Mouse (Mus musculus) neutrophil, adult 5-6 weeks (primary cell): ENCODE measurements around the gene Smarca4. TPM values are rescaled to one million over a fixed set of nuclear protein-coding genes. Genes with fewer than 3 reads are reported as not detected.
"Not testable (repeated sequence)": the region's sequence is repeated elsewhere in the genome, so short reads cannot be mapped to it uniquely, and the experiment has no call there.

Source experiments
- ATAC-seq: fragments of 151-379, 151-347 bp; 2 replicates; pipeline ENCODE4 v1.8.0; 2017; ENCODE audit warnings: mild to moderate bottlenecking, moderate TSS enrichment; ENCODE audit not compliant: insufficient number of reproducible peaks, poor library complexity, low FRiP score, severe bottlenecking; ENCODE audit errors: extremely low read depth
- total RNA-seq: library from RNA; stranded (forward); fragments of 200-1000 nt; gene quantifications from 2 replicates; pipeline ENCODE4 v1.2.3, GENCODE M21; 2017

The Smarca4 gene
- total RNA-seq, 1 experiment from 2014 or later = 70.4 TPM

DNA sequence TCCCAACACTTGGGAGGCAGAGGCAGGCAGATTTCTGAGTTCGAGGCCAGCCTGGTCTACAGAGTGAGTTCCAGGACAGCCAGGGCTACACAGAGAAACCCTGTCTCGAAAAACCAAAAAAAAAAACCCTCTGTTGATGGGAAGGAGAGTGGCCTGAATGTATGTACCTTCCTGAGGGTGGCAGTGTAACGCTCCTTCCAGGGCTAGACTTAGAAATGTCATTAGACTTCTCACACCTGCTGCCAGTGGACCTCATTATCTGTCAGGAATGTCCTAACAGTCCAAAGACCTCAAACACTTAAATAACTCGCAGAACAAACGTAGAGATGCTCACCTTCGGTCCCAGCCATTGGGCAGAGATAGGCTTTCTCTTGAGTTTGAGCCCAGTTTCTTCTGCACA lies 83.3 kb downstream of the Smarca4 start:
- ATAC-seq = not testable (repeated sequence)

DNA sequence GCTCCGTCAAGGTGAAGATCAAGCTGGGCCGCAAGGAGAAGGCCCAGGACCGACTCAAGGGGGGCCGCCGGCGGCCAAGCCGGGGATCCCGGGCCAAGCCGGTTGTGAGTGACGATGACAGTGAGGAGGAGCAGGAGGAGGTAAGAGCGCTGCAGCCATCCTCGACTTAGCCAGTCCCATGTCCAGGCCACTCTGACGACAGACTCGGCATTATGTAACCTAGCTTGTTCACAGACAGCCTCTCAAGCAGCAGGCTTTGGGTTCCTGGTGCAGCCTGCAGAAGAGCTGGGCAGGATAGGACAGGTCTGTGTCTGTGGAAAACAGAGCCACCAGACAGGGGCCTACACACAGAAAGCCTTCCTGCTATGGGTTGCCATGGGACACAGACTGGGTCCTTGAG lies 85.1 kb downstream of the Smarca4 start:
- ATAC-seq = no peak

DNA sequence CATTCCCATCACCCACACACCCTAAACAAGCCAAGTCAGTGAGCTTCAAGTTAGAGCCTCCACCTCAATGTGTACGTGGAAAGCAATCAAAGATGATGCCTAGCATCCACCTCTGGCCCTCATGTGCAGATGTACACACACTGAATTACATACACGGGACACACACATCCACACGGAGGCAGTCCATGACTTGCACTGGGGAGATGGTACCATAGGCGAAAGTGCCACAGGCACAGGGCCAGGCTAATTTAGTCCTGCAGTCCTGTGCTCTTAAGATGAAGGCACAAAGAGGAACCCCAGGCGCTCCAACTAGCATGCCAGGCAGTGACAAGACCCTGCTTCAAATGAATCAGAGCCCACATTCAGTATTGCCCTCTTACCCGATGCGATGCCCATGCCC lies 87.5 kb downstream of the Smarca4 start:
- ATAC-seq = no peak

DNA sequence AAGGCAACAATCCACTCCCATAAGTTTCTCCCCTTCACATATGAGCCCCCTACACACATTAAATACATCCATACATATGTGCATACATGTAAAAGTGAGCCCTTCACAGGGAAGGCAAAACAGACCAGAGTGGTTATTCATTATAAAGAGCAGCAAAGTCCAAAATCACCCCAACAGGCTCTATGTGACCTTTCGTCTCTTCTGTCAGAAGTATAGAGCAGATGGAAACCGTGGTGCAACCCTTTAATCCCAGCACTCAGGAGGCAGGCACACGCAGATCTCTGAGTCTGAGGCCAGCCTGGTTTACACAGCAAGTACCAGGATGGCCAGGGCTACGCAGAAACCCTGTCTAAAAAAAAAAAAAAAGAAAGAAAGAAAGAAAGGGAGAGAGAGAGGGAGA lies 90.1 kb downstream of the Smarca4 start:
- no peak for ATAC-seq

- ATAC-seq = no peak
Measured at GRCm38 (mm10) chr9:21706586-21707265, 90.8 kb downstream of the Smarca4 start.

DNA sequence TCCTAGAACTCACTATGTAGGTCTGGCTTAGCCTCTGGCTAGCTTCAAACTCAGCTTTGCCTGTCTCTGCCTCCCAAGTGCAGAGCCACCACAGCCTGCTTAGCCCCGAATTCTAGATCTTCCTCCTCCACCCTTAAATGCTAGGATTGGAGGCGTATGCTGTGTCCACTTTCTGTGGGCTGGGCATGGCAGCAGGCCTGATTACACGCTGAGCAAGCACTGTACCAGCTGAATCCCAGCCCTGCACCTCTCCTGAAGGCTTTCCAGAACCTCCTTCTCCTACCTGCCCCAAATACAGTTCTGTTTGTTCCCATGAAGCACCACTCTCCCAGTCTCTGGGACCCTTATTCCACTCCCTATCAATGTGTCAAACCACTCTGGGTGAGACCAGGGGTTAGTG lies 93.4 kb downstream of the Smarca4 start:
- no peak for ATAC-seq

GRCm38 (mm10) chr9:21715298-21715697 lies 99.3 kb downstream of the Smarca4 start:
- peak; percentile 56; the same call in 1 of the 2 replicates for ATAC-seq

GRCm38 (mm10) chr9:21717015-21717414 lies 101.0 kb downstream of the Smarca4 start:
- no peak for ATAC-seq

GRCm38 (mm10) chr9:21721036-21721435 lies 105.1 kb downstream of the Smarca4 start:
- ATAC-seq = no peak

- ATAC-seq = peak; percentile 34; the same call in 1 of the 2 replicates
Measured at GRCm38 (mm10) chr9:21723377-21724146, 107.6 kb downstream of the Smarca4 start, which contains the start of gene Ldlr. Gene Ldlr, plus strand, starts transcription at chr9:21723483.

- ATAC-seq = peak; percentile 82
Measured at GRCm38 (mm10) chr9:21724147-21724536, 108.2 kb downstream of the Smarca4 start.

DNA sequence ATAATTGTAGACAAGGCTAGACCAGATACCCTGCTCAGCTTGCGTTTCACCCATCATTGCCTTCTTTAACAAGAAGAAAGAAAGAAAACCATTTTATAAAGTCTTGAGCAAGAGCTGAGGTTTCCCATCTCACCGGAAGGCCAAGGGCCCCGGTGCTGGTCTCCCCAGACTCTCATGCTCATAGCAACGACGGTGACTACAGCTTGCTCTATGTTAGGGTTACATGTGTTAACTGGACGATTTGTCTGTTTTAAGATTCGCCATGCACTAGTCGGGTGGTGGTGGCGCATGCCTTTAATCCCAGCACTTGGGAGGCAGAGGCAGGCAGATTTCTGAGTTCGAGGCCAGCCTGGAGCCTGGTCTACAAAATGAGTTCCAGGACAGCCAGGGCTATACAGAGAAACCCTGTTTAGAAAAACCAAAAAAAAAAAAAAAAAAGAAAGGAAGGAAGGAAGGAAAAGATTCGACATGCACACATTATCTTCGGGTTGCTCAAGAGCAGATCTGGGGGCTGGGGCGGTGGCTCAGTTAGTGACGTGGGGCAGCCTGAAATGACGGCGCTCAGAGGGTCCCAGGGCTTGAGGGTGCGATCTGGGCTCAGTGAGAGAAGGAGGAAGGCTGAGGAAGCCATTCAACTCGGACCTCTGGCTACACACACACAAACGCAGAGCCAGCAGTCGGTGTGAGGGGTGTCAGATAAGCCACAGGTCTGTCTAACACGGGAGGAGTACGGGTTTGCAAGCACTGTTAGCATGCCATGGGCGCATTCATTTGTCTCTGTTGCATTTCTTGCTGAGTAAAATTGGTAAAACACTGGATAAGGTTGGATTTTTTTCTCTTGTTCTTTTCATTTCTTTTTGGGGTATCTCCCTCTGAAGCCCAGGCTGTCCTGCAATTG lies 109.5 kb downstream of the Smarca4 start:
- no peak for ATAC-seq

- no peak for ATAC-seq
Measured at GRCm38 (mm10) chr9:21726218-21726975, 110.4 kb downstream of the Smarca4 start.

DNA sequence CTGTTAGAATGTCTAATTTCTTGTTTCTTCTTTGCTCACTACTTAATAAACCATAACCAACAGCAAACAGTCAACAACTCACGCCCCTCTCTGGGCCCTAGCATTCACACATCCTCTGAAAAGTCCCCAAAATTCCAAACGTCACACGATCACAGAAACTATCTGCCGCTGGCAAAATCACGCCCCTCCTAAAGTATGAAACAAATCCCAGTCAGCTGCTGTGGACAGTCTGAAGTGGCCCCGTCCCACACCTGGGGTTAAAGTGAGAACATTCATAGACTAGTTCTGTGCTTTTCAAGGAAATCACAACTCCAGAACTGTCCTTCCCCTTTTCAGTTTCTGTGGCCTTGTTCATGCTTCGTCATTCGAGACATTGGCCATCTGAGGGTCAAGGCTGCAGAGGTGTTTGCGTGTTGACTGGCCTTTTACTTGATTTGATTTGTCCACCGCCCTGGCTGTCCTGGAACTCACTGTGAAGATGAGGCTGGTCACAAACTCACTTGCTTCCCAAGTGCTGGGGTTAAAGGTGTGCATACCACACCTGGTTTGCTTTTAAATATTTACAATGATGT lies 112.4 kb downstream of the Smarca4 start:
- no peak for ATAC-seq

DNA sequence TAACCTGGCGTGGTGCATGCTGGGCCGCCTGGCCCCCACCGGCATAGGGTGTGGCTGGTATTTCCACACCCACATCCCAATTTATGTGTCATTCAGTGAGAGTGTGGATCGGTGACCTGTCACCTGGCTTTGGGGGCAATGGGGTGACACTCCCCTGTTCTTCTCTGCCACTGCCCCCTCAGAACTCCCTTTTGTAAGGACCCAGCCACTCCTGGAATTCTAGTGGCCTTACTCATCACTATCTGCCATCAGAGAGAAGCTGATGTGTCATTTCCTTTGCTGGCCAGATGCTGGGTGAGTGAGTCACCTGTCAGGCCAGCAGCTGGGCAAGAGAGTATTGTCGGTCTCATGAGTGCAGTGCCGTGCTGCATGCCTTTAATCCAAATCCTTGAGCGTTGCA lies 113.3 kb downstream of the Smarca4 start:
- ATAC-seq = no peak

- no peak for ATAC-seq
Measured at GRCm38 (mm10) chr9:21732288-21732687, 116.3 kb downstream of the Smarca4 start.

GRCm38 (mm10) chr9:21733446-21733845 lies 117.5 kb downstream of the Smarca4 start:
- no peak for ATAC-seq

GRCm38 (mm10) chr9:21733989-21734388 lies 118.0 kb downstream of the Smarca4 start:
- no peak for ATAC-seq
